Mouse (Mus musculus): ENCODE results near the gene Ccl22. TPM values are rescaled to one million over a fixed set of nuclear protein-coding genes. Genes with fewer than 3 reads are reported as not detected.

Ccl22 gene
- polyA plus RNA-seq, 1 experiment from 2014 or later: 0.14 TPM

Other genes starting within 250 kb of the Ccl22 start
- gene Cpne2, start 212.6 kb upstream of the Ccl22 start, polyA plus RNA-seq (2015; fragmentation: Nextera tagmentation; extraction: Ambion mirVana): 15.2 and 18.8 TPM in 2 replicates
- 53.3 and 56.1 TPM in 2 replicates for gene Rspry1, start 143.7 kb upstream of the Ccl22 start, polyA plus RNA-seq (2015; fragmentation: Nextera tagmentation; extraction: Ambion mirVana)
- gene Fam192a, start 143.6 kb upstream of the Ccl22 start, polyA plus RNA-seq (2015; fragmentation: Nextera tagmentation; extraction: Ambion mirVana): 75.0 and 75.2 TPM in 2 replicates
- 190 and 202 TPM in 2 replicates for gene Arl2bp, start 79.0 kb upstream of the Ccl22 start, polyA plus RNA-seq (2015; fragmentation: Nextera tagmentation; extraction: Ambion mirVana)
- gene Pllp, start 49.3 kb upstream of the Ccl22 start, polyA plus RNA-seq (2015; fragmentation: Nextera tagmentation; extraction: Ambion mirVana): 1.5 and 1.6 TPM in 2 replicates
- 34.2 and 41.3 TPM in 2 replicates for gene Cx3cl1, start 26.4 kb downstream of the Ccl22 start, polyA plus RNA-seq (2015; fragmentation: Nextera tagmentation; extraction: Ambion mirVana)
- 0.50 and 0.74 TPM in 2 replicates for gene Ccl17, start 64.9 kb downstream of the Ccl22 start, polyA plus RNA-seq (2015; fragmentation: Nextera tagmentation; extraction: Ambion mirVana)
- 56.8 and 58.3 TPM in 2 replicates for gene Coq9, start 92.7 kb downstream of the Ccl22 start, polyA plus RNA-seq (2015; fragmentation: Nextera tagmentation; extraction: Ambion mirVana)
- gene Ciapin1, start 92.8 kb downstream of the Ccl22 start, polyA plus RNA-seq (2015; fragmentation: Nextera tagmentation; extraction: Ambion mirVana): 211 and 217 TPM in 2 replicates
- 117 and 122 TPM in 2 replicates for gene Polr2c, start 111.9 kb downstream of the Ccl22 start, polyA plus RNA-seq (2015; fragmentation: Nextera tagmentation; extraction: Ambion mirVana)
- 92.9 and 99.7 TPM in 2 replicates for gene Dok4, start 130.7 kb downstream of the Ccl22 start, polyA plus RNA-seq (2015; fragmentation: Nextera tagmentation; extraction: Ambion mirVana)
- 4.9 and 6.0 TPM in 2 replicates for gene Ccdc102a, start 172.5 kb downstream of the Ccl22 start, polyA plus RNA-seq (2015; fragmentation: Nextera tagmentation; extraction: Ambion mirVana)
- gene Adgrg5, start 178.1 kb downstream of the Ccl22 start, polyA plus RNA-seq (2015; fragmentation: Nextera tagmentation; extraction: Ambion mirVana): 0.05 TPM in 1 of 2 replicates, not detected in the other
- 147 and 156 TPM in 2 replicates for gene Adgrg1, start 229.2 kb downstream of the Ccl22 start, polyA plus RNA-seq (2015; fragmentation: Nextera tagmentation; extraction: Ambion mirVana)